Mouse (Mus musculus) monocyte, adult 2 months (primary cell): ENCODE measurements at regions not wholly inside any gene's neighbourhood (a gene's known extent, or its start where the extent isn't known, plus 50 kb on each side); places are given as distances from the start of the nearest gene placed in this dataset.

Experiments
- DNase-seq, 2 experiments: peaks; one replicate each; pipeline ENCODE4 v3.0.0; 2022; ENCODE audit warnings: low spot score in 2 of 2, low read depth in 1 of 2

- no peak for DNase-seq
Measured at GRCm38 (mm10) chr1:35580474-35580873, 487.7 kb upstream of the Hs6st1 start.

GRCm38 (mm10) chr1:35587900-35588299 is 480.3 kb upstream of the Hs6st1 start:
- DNase-seq, result no peak

- DNase-seq, result no peak
Measured at GRCm38 (mm10) chr1:35588939-35589338, 479.3 kb upstream of the Hs6st1 start.

- no peak for DNase-seq
Measured at GRCm38 (mm10) chr1:35600847-35601246, 467.4 kb upstream of the Hs6st1 start.

GRCm38 (mm10) chr1:35615131-35615530 is 453.1 kb upstream of the Hs6st1 start:
- DNase-seq, result no peak

GRCm38 (mm10) chr1:35619476-35619875 is 448.7 kb upstream of the Hs6st1 start:
- no peak for DNase-seq

GRCm38 (mm10) chr1:35642595-35642994 is 425.6 kb upstream of the Hs6st1 start:
- no peak for DNase-seq

GRCm38 (mm10) chr1:35653119-35653956 is 414.9 kb upstream of the Hs6st1 start:
- no peak for DNase-seq

- DNase-seq, result no peak
Measured at GRCm38 (mm10) chr1:35663006-35663405, 405.2 kb upstream of the Hs6st1 start.

- no peak for DNase-seq
Measured at GRCm38 (mm10) chr1:35673524-35673923, 394.7 kb upstream of the Hs6st1 start.

- DNase-seq, result no peak
Measured at GRCm38 (mm10) chr1:35673992-35674391, 394.2 kb upstream of the Hs6st1 start.

GRCm38 (mm10) chr1:35682511-35682949 is 385.7 kb upstream of the Hs6st1 start:
- DNase-seq, result no peak

- DNase-seq, result no peak
Measured at GRCm38 (mm10) chr1:35685651-35686050, 382.5 kb upstream of the Hs6st1 start.

GRCm38 (mm10) chr1:35694349-35694748 is 373.9 kb upstream of the Hs6st1 start:
- DNase-seq, result no peak

- no peak for DNase-seq
Measured at GRCm38 (mm10) chr1:35694775-35695591, 373.2 kb upstream of the Hs6st1 start.

- no peak for DNase-seq
Measured at GRCm38 (mm10) chr1:35697218-35697617, 371.0 kb upstream of the Hs6st1 start.

- DNase-seq, result no peak
Measured at GRCm38 (mm10) chr1:35697834-35698500, 370.2 kb upstream of the Hs6st1 start.

- DNase-seq, result no peak
Measured at GRCm38 (mm10) chr1:35702585-35702984, 365.6 kb upstream of the Hs6st1 start.

GRCm38 (mm10) chr1:35706336-35706735 is 361.9 kb upstream of the Hs6st1 start:
- DNase-seq, result no peak

GRCm38 (mm10) chr1:35708176-35708788 is 359.9 kb upstream of the Hs6st1 start:
- DNase-seq, result no peak

- no peak for DNase-seq
Measured at GRCm38 (mm10) chr1:35709214-35709613, 359.0 kb upstream of the Hs6st1 start.
